Mouse (Mus musculus) lung, adult 18-20 months (tissue): ENCODE data around the gene Pgls.

ENCODE experiments used
- DNase-seq, 2 experiments: peaks; one replicate each; pipeline ENCODE4 v3.0.0; 2022; ENCODE audit warnings: mixed read lengths in 2 of 2

Pgls gene

DNA sequence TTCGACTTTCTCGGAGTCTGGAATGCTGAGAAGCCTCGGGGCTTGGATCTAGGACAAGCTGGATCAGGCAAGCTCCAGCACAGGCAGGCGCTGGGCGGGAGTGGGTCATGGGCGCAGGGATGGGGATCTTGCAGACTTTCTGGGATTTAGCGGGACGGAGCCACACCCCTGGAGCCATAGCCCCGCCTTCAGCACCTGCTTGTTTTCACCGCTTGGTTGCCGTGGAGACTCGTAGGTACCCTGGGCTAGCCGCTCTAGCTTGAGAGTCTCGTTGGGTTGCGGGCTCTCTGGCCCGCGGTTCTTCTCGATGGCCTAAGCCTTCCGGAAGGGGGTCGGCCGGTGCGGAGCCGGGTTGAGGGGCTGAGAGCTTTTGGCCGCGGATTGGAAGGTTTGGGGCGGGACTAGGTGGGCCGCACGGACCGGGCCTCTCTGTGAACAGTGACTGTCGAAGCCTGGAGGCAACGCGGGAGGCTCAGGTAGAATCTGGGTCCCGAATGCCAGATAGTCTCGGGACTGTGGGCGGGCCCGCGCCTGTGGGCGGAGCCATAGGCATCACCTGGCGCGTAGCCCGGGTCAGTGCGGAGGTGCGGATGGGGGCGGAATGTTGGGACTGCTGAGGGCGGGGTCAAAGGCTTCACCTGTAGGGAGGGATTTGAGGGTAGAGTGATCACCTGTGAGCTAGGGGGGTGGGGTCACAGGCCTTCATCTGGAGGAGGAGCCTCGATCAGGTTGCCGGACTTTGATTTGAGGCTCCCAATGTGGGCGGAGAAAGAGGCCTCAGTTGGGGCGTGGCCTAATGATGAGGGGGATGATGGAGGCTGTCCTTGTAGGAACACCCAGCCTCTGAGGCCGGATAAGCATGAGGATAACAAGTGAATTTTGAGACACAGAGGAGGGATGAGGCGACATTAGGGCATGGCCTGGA, 22.3 kb upstream of the Pgls start:
- DNase-seq = peak; percentile 96 to 97

DNA sequence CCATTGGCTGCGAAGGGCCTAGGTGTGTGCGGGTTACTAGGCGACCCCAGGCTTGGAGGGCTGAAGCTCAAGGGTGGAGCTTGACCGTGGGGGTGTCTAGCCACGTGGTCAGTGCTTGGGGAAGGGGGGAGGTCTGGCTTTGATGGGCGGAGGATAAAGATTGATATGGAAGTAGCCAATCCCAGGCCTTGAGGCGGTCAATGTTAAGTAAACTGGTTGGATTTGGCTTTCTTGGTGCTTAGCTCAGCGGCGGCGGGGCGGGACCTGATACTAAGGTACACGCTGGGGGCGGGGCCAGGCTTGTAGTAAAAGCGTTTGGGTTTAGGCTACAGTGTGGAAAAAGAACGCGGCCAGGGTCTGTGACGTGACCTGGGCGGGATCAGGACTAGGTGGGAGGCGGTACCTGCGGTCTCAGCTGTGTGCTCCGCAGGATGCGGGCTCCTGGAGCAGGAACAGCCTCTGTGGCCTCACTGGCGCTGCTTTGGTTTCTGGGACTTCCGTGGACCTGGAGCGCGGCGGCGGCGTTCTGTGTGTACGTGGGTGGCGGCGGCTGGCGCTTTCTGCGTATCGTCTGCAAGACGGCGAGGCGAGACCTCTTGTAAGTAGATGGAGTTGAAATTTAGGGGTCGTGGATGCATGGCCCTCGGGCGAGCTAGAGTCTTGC, 21.6 kb upstream of the Pgls start:
- DNase-seq = peak; percentile 97 to 98

DNA sequence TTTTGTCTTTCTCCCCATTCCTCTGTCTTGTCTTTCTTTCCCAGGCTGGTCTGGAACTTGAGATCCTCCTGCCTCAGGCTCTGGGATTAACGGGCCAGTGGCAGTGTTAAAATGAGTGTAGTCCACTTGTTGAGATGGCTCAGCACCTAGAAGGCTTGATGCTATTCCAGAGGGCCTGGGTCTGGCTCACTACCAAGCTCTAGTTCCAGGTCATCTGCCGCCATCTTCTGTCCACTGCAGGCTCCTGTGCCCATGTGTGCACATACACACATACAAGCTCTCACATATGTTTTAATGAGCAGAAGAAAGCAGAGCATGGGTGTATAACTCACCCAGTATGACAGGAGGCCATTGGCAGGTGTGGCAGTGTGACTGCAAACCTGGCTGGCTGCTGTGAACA, 19.9 kb upstream of the Pgls start:
- DNase-seq = no peak

- peak; percentile 33 to 62 for DNase-seq
Observed at GRCm38 (mm10) chr8:71572847-71573633, 18.9 kb upstream of the Pgls start.

DNA sequence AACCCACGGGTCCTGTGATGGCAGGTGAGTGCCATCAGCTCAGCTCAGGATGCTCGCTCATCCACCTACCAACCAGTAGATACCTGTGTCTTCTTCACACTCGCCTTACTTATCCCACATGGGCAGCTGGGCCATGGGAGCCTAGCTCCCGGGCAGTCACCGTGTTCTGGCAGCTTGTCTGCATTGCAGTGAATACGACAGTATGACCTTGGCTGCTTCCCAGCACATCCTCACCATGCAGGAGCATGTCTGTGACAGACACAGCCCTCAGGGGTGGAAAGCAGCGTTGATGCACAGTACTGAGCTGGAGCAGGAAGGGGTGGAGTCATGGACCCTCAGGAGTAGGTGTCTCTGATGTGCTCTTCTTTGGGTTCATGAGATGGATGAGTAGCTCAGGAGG, 17.6 kb upstream of the Pgls start:
- DNase-seq = no peak

DNA sequence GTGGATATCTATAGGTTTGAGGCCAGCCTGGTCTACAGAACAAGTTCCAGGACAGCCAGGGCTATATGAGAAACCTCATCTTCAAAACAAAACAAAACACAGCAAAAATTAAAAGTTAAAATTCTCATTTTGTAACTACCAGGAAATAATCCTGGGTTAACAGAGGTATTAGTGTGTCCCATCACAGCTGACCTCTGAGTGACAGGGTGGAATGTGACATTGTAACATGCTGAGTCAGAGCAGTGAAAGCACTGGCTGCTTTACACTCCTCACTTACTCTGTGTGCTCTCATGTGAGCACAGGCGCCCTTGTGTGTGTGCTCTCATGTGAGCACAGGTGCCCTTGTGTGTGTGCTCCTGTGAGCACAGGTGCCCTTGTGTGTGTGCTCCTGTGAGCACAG, 17.0 kb upstream of the Pgls start:
- no peak for DNase-seq

DNA sequence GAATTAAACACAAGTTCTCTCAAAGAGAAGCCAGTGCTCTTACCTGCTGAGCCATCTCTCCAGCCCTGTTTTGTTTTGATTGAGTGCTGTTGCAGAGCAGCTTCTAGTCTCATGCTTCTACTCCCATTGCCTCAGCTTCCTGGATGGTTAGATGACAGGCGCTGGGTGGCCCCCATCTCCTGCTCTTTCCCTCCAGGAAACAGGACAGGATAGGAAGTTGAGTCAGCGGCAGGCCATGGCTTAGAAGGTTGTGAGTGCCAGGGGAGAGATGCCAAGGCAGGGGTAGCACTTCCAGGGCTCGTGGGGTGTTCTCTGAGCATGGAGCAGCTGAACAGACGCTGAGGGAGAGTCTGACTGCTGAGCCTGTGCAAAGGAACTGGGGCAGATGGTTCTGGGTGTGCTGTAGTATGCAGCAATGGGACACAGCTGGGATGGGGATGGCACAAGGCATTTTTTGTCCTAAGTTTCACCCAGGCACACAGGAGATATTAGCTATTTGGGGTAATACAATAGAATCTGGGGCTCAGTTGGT, 14.1 kb upstream of the Pgls start:
- no peak for DNase-seq

- DNase-seq = no peak
Observed at GRCm38 (mm10) chr8:71579009-71579408, 13.0 kb upstream of the Pgls start.

GRCm38 (mm10) chr8:71579476-71579875, 12.5 kb upstream of the Pgls start:
- no peak for DNase-seq

GRCm38 (mm10) chr8:71580201-71580600, 11.8 kb upstream of the Pgls start:
- no peak for DNase-seq

- DNase-seq = no peak
Observed at GRCm38 (mm10) chr8:71586891-71587290, 5.1 kb upstream of the Pgls start.

DNA sequence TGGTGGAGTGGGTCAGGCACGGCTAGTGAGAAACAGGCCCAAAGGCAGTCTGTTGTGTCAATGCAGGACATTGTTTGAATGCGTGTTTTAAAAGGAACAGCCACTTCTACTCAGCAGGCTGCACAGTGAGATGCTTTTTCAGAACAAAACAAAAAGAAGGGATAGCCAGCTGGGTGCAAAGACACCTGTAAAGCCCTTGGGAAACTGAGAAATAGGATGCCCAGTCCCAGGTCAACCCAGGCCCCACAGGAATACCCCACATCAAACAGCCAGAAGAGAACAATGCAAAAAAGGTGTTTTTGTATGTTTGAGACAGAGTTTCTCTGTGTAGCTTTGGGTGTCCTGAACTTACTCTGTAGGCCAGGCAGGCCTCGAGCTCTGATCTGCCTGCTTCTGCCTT, 3.2 kb upstream of the Pgls start:
- DNase-seq = no peak

DNA sequence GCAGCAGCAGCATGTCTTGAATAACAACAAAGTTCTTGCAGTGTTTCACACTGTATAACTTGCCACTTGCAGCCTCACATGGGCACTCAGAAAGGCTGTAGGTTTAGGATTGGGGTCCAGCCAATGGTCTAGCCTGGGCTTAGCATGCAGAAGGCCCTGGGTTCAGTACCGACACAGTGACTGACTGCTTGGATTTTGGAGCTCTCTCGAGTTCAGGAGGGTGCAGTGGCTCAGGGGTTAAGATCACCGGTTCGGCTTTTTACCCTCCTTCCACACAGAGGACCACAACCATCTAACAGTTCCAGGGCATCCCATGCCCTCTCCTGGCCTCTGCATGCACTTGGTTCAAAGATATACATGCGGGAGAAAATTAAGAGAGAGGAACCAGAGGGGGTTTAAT, 959 bp upstream of the Pgls start:
- no peak for DNase-seq

GRCm38 (mm10) chr8:71592374-71593170, 596 bp downstream of the Pgls start:
- DNase-seq = peak; percentile 71 to 79

GRCm38 (mm10) chr8:71593556-71594323, 1.8 kb downstream of the Pgls start:
- no peak for DNase-seq

DNA sequence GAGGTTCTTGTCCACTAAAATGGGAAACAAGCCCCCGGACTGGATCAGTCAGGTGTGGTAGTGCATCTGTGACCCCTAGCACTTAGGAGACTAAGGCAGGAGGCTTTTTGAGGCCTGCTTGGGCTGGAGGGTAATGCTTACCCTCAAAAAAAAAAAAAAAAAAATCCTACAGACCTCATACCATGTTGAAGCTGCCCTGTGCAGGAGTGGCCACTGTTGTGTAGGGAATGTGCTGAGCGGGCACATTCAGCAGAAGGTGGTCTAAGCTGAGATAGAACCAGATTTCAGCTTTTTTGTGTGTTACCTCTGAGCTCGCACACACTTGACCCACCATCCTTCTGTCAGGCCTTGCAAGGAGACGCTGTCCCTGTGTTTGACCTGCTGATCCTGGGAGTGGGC, 2.3 kb downstream of the Pgls start:
- no peak for DNase-seq

GRCm38 (mm10) chr8:71595862-71596261, 3.9 kb downstream of the Pgls start:
- peak; percentile 82 to 87 for DNase-seq

DNA sequence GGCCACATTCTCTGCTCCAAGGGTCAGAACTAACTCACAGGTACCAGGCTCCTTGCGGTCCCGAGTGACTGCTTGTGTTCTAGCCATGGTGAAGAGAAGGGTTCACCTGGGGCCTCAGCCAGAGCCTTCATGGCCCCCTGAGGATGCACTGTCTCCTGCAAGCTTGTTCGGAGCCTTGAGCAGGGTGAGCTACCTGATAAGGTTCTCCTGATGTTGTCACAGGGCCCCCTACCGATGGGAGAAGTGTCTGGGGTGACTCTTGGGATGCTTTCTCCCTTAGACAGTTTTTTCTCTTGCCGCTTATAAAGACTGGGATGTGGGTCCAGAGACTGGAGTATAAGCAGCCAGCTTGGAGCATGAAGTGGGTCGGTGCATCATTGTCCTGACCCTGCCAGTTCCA, 4.4 kb downstream of the Pgls start:
- DNase-seq = no peak

DNA sequence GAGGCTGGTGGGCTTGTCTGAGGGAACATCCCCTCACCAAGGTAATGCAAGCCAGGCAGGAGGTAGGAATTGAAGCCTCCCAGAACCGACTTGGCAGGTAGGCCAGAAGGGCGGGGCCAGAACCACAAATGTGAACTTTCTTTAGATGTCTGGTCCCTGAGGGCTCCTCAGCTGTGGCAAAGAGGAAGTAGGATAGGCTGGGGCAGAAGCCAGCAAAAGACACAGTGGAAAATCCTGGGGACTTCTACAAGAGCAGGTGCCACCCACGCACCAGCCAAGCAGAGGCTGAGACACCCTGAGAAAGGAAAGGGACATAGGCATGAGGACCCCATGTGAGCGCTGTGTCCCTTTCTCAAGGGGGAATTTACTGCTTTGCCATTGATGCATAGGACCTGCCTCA, 4.8 kb downstream of the Pgls start:
- peak in 1 of 2 experiments; percentile 47 for DNase-seq

- no peak for DNase-seq
Observed at GRCm38 (mm10) chr8:71597451-71597850, 5.5 kb downstream of the Pgls start, which contains the start of gene Fam129c. TSS of gene Fam129c (plus strand) at chr8:71597648.

DNA sequence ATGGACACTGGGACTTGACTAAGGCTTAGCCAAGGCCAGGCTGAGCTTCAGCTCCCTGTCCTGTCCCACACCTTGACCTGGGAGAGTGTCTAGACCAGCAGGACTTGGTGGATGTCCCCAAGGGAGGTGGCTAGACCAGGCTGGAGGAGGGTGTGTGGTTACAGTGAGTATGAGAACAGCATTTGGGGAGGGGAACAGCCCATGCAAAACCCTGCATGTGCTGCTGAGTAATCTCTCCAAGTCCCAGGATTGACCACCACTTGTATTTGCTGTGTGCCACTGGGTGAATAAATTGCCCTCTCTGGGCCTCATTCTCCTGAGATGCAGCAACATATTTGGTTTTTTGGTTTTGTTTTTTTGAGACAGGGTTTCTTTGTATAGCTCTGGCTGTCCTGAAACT, 6.4 kb downstream of the Pgls start:
- DNase-seq = no peak
